In genomic region chr19:37137133-37137532, GRCm38 (mm10) we compare ENCODE assay signal across 10 mouse cellular contexts.
"Had no signal": no experiment of that assay in that cellular context is flagged by ENCODE, and none has a peak within 500 bp of the region (broad histone marks: within the 10 kb centered on the region; RNA-seq: fewer than 3 reads in every experiment).

No protein-coding gene starts in this region.

- ATAC-seq: midbrain, embryonic 13.5 days had no signal

- H3K36me3 ChIP-seq: liver, embryonic 13.5 days; midbrain, embryonic 13.5 days had no signal

- H3K27me3 ChIP-seq: liver, embryonic 13.5 days; midbrain, embryonic 13.5 days had no signal

- H3K4me2 ChIP-seq: liver, embryonic 13.5 days; midbrain, embryonic 13.5 days had no signal

- H3K4me3 ChIP-seq: layer of hippocampus, adult 2 months; liver, embryonic 13.5 days; midbrain, embryonic 13.5 days had no signal

- H3K9ac ChIP-seq: liver, embryonic 13.5 days; midbrain, embryonic 13.5 days had no signal

- H3K4me1 ChIP-seq: midbrain, embryonic 13.5 days had no signal

- H3K9me3 ChIP-seq: liver, embryonic 13.5 days; midbrain, embryonic 13.5 days had no signal

- DNase-seq: kidney, adult 9 months; kidney, postnatal 14 days; layer of hippocampus, adult 9-11 months; liver, embryonic 13.5 days; lung, adult 2 months; lung, postnatal 14 days; thymus, adult 18-20 months; thymus, postnatal 36 days had no signal

- H3K27ac ChIP-seq: layer of hippocampus, adult 2 months; liver, embryonic 13.5 days; midbrain, embryonic 13.5 days had no signal
